Mouse (Mus musculus) retina, postnatal 1 day (tissue): ENCODE measurements around the gene Llph.

Source experiments
- DNase-seq: peaks from one replicate; pipeline ENCODE4 v3.0.0-alpha.2; 2012

Llph gene

DNA sequence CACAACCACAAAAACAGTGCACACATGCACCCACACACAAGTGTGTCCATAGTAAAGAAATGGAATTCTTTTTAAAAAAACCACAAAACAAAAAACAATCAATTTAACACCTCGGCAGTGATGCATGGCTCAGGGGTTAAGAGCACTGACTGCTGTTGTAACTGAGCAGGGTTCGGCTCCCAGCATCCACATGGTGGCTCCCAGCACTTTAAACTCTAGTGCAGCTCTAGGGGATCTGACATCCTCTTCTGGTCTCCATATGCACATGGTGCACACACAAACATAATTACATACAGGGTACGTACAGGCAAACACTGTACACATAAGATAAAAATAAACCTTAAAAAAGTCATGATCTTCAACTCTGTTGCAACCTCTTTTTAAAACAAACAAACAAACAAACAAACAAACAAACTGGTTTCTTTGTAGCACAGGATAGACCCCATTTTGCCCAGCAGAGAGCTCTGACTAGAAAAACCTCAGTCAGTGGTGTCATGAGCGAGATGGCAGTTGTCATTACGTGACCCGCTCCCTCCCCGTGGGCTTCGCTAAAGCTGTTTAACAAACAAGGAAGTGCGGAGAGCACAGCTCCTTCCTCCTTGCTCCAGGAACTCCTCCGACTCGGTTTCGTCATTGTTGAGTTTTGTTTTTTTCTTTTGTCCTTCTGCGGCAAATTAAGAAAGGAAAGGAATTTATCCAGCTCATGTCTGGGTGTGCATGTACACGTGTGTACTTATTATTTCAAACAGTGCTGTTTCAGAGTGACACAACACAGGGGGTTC, 7.1 kb upstream of the Llph start:
- DNase-seq = no peak

DNA sequence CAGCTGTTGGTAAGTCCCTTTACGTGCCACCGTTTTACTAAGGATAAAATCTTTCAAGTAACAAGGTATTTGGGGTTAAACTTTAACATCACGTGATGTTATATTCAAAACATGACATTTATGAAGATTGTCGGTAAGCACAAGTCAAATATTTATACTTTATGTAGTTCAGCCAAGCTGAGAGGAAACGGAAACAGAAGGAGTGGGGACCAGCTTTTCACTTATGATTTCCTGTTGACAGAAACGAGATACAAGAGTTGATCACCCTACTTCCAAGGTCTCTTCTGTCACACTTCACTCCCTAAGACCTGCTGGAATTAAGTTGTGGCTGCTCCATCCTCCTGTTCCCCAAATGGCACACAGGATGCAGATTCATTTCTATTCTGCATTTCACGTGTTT, 6.1 kb upstream of the Llph start:
- no peak for DNase-seq

GRCm38 (mm10) chr10:120231718-120232117, 4.8 kb downstream of the Llph start:
- peak; percentile 58 for DNase-seq

- peak; percentile 74 for DNase-seq
Measured at GRCm38 (mm10) chr10:120233655-120234367, 6.9 kb downstream of the Llph start.

DNA sequence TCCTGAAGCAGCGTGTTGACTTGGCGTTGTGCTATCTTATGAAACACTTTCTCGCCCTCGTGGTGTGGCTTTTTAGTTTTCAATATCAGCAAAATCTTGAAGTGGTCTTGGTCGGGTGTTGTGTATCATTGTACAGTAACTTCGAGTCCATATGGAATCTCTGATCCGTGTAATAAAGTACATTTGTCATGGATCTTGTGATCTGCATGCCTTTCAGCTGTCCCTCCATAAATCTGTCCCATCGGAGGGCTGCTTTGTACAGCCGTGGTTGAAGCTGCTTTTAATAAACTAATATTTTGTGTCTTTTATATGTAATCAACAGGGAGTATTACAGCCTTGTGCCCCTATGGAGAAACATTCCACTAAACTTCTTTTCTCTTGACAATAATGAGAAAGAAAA, 10.0 kb downstream of the Llph start:
- no peak for DNase-seq

DNA sequence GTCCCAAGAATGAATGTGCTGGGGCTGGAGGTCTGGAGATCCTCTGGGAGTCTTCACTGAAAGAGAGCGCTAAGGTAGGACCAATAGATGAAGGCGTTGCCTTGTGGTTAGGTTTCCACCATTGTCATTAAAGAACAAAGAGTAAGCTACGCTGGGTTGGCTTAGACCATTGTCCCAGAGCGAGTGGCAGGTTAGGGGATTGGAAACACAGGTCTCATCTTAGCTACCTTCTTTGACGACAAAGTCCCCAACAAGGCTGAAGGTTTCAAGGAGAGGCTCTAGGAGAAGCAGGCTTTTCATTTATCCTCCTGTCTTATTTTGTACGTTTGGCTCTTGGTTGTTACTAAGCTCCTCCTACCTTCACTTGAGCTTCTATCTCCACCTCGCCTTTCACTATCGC, 11.4 kb downstream of the Llph start:
- no peak for DNase-seq

GRCm38 (mm10) chr10:120239476-120239875, 12.6 kb downstream of the Llph start:
- DNase-seq = no peak

DNA sequence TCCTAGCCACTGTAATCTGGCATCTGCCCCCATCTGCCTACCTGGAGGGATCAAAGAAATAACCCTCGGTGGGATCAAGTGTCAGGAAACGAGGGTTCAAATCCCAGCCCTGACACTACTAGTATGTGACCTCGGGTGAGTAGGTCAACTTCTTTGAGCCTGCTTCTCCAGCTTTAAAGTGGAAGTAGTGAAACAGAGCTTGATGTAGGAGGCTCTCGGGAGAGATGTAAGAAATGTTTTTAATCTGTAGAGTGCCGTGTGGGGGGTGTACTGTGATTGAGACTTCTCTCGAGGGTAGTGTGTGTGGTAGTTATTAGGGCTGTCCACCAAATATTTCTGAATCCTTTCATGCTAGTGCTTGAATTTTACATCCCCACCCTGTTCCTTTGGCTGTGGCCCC, 15.6 kb downstream of the Llph start:
- no peak for DNase-seq

DNA sequence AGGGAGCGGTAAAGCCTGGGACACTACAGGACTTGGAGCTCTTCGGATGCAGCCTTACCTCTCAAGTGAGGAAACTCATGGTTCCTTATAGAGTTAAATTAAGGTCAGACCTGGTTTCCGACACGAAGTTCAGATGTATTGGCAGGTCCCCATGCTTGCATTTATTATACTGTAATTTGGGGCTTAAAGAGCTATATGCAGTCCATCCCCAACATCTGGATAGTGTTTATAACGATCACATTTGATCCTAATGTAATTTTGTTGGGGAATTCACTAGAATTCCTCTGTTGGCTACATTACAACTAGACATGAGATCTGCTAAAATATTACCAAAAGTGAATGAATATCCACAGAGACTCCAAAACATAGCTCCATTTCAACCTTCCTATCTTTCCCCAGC, 18.8 kb downstream of the Llph start:
- no peak for DNase-seq

GRCm38 (mm10) chr10:120246994-120247750, 20.3 kb downstream of the Llph start:
- DNase-seq = peak; percentile 88

DNA sequence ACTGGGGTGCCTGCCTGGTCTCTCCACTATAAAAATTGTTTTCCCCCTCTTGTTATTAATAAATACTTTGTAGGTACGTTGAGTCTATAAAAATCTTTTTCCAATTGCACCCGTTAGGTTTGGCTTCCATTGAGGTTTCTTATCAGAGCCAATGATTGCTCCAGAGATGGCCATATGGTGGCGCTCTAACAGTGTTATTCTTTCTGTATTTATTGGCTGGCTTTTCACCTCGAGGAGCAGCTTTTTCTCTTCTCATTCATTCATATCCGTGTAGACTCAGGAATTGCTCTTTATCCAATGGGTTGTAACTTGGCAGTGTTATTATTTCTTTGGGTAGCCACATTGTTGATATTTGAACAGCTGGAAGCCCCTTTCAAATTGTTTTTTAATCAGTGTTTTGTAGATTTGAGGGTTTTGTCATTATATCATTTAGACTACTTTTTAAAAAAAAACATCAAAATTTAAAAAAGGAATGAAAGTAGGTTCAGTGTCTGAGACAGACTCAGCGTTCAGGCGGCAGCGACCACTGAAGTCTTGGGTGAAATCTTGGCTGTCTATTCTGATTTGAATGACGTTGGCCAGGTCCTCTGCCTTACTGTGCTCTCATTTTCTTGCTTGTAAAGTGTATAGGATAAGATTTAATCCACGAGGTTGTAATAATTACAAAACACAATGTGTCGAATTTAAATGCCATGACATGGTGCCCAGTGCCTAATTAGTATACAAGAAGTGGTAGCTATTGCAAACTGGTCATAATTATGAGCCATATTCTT, 24.2 kb downstream of the Llph start:
- DNase-seq = no peak

- no peak for DNase-seq
Measured at GRCm38 (mm10) chr10:120251791-120252190, 24.9 kb downstream of the Llph start.

GRCm38 (mm10) chr10:120252800-120253199, 25.9 kb downstream of the Llph start:
- no peak for DNase-seq

- DNase-seq = peak; percentile 78
Measured at GRCm38 (mm10) chr10:120257231-120257630, 30.4 kb downstream of the Llph start.

GRCm38 (mm10) chr10:120267790-120268189, 40.9 kb downstream of the Llph start:
- no peak for DNase-seq

DNA sequence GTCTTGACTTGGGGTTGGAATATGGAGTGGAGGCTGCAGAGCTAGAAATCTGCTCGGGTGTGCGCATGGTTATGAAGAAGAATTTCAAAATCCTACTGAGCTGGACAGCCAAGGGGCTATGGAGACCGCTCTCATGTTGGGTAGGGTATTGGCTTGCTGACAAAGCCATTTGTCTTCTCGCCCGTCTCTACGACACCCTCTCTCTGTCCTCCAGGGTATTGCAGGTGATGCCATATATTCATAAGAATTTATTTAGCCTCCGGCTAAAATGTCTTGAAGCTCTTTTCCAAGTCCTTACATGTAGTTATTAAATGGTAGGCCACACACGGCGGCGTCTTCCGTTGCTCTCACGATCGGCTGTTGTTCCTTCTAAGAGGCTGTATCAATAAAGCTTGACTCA, 43.1 kb downstream of the Llph start:
- no peak for DNase-seq

DNA sequence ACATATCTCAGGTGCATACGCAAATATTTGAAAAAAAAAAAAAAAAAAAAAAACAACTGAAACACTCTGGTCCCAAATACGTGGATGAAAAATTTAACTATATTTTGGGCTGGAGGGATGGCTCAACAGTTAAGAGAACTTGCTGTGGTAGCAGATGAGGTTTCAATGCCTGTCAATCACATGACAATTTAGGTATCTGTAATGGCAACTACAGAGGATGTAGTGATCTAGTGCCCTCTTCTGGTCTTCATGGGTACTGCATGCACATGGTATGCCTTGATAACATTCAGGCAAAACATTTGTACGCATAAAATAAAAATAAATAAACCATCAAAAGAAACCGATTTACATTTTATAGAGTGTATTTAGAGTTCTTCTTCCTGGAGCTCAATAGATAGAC, 43.9 kb downstream of the Llph start:
- DNase-seq = peak; percentile 63

DNA sequence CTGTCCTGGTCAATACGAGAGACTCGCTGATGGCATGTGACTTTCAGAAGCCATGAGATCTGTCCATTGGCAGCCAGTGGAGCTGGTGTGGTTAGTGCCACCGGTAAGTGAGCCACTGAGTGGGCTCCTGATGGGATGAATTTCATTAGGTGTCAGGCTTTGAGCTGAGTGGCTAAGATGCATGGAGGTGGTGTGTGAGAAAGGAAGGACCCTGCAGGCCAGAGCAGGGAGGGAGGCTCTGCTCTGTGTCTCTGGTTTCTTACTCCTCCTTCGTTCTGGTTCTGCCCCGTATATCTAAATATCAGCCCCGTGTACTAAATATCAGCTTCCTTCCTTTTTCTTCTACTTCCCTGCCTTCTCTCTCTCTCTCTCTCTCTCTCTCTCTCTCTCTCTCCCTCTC, 44.4 kb downstream of the Llph start:
- no peak for DNase-seq

GRCm38 (mm10) chr10:120271879-120272269, 45.0 kb downstream of the Llph start:
- peak; percentile 64 for DNase-seq

DNA sequence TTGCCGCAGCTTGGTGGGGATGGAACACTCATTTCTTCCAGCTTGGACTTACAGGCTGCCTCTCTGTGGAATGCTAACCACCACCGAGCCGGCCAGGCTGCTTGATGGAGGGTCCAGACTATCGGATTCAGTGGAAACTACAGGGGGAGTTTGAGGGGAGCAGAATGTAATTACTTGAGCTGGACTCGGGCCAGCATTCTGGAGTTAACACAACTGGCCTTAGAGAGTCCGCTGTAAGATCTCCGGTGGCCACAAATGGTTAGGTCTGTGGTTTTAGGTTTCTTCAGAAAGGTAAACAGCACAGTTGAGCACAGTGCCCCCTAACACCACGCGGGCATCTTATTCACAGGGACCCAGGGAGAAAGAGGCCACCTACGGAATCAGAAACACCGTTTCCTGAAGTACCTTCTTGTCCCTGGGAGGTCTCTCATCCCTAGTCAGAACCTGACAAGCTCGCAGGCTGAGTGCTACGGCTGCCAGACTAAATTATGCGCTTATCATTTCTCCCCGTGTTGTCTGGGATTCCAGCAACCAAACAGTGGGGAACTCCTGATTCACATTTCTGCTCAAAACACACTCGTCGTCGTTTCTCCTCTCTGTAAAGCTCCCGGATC, 45.5 kb downstream of the Llph start:
- peak; percentile 72 for DNase-seq

GRCm38 (mm10) chr10:120273335-120273734, 46.5 kb downstream of the Llph start:
- DNase-seq = no peak

GRCm38 (mm10) chr10:120279482-120280128, 52.7 kb downstream of the Llph start:
- DNase-seq = no peak
